17 mouse cellular contexts compared by ENCODE assay signal in the genomic region with DNA sequence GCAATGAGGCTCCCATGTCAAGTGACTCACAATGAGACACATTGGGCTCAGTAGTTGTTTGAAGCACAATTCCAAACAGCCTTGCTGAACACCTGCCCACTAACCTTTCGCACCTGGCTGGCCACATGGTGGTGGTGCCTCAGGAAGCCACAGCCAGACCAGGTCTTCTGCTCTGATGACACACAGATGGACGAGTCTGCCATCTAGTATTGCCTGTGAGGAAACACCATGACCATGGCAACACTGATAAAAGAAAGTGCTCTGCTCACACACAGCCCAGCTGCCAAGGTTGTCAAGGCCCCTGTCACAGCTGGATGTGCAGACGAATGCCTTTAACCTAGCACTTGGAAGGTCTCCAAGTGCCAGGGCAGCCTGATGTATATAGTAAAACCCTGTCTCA. TPM values are rescaled to one million over a fixed set of nuclear protein-coding genes. Genes with fewer than 3 reads are reported as not detected.
"Had no signal": no experiment of that assay in that cellular context is flagged by ENCODE, and none has a peak within 500 bp of the region (broad histone marks: within the 10 kb centered on the region; RNA-seq: fewer than 3 reads in every experiment).

No protein-coding gene starts in this region.

- ATAC-seq: liver, postnatal 0 days; midbrain, embryonic 16.5 days had no signal

- H3K9ac ChIP-seq: limb, embryonic 12.5 days; liver, embryonic 13.5 days; liver, postnatal 0 days; lung, embryonic 15.5 days; neural tube, embryonic 15.5 days had no signal

- H3K4me3 ChIP-seq: left cerebral cortex, adult 2 months; limb, embryonic 12.5 days; liver, embryonic 13.5 days; lung, embryonic 15.5 days; midbrain, embryonic 10.5 days; neural tube, embryonic 15.5 days had no signal

- H3K4me1 ChIP-seq: limb, embryonic 12.5 days; liver, embryonic 13.5 days; lung, embryonic 15.5 days; midbrain, embryonic 10.5 days; neural tube, embryonic 15.5 days had no signal

- DNase-seq: kidney, adult 18-20 months; kidney, postnatal 10 days; liver; liver, embryonic 13.5 days; liver, postnatal 0 days; lung, postnatal 14 days; right cerebral cortex, postnatal 4 days; spleen, adult 18-20 months; thymus, adult 18-20 months; thymus, postnatal 36 days had no signal

- H3K27ac ChIP-seq: left cerebral cortex, adult 2 months; limb, embryonic 12.5 days; liver, embryonic 13.5 days; lung, embryonic 15.5 days; macrophage; midbrain, embryonic 10.5 days; neural tube, embryonic 15.5 days had no signal

- H3K9me3 ChIP-seq: limb, embryonic 12.5 days; liver, embryonic 13.5 days; lung, embryonic 15.5 days; midbrain, embryonic 10.5 days; neural tube, embryonic 15.5 days had no signal

- H3K4me2 ChIP-seq: limb, embryonic 12.5 days; liver, embryonic 13.5 days; lung, embryonic 15.5 days; neural tube, embryonic 15.5 days had no signal

- H3K27me3 ChIP-seq: limb, embryonic 12.5 days; liver, embryonic 13.5 days; lung, embryonic 15.5 days; neural tube, embryonic 15.5 days had no signal

RNA-seq across cellular contexts. Expression of gene Ushbp1, which starts 44.5 kb away (rescaled TPM):
- polyA plus RNA-seq: macrophage had no signal
